Mouse (Mus musculus): ENCODE measurements at regions not wholly inside any gene's neighbourhood (a gene's known extent, or its start where the extent isn't known, plus 50 kb on each side); places are given as distances from the start of the nearest gene placed in this dataset.

DNA sequence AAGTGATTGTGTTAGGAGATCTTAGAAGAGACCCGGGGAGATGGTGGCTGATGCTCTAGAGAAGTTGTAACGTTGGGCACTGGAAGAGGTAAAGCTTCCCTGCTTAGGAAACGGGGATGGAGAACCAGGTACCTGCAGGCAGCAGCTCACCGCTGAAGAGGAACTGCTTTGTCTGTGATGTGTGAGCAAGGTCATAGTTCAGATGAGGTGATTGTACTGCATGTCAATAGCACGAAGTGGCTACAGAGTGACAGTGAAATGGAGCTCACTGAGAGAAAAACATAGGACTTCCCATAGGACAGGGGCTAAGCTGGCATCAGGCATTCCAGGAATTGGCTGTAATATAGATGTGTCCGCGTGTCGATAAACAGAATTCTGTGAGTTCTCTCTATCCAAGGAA is 205.1 kb upstream of the Tet2 start:
- no peak for DNase-seq (ENCODE audit: low spot score in 2 of 2)

- DNase-seq (ENCODE audit: low spot score in 2 of 2): no peak
Observed at GRCm38 (mm10) chr3:133750606-133751005, 205.7 kb upstream of the Tet2 start.

DNA sequence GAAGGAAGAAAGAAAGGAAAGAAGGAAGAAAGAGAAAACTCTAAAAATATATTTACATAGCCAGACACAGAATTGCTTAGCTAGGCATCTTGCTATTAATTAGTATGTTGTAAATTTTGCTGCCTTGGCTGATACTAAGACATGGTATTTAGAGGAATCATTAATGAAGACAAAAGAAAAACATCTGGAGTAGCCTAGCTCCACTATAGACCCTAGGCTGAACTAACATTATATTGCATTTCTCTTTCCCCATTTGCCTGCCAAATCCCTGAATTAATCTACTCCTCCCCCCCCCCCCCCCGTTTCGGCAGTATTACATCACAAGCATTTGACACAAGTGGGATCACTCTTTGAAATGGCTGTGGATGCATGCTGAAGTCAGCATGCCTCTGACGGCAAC is 206.1 kb upstream of the Tet2 start:
- no peak for DNase-seq (ENCODE audit: low spot score in 2 of 2)

GRCm38 (mm10) chr3:133751565-133751964 is 206.6 kb upstream of the Tet2 start:
- no peak for DNase-seq (ENCODE audit: low spot score in 2 of 2)

DNA sequence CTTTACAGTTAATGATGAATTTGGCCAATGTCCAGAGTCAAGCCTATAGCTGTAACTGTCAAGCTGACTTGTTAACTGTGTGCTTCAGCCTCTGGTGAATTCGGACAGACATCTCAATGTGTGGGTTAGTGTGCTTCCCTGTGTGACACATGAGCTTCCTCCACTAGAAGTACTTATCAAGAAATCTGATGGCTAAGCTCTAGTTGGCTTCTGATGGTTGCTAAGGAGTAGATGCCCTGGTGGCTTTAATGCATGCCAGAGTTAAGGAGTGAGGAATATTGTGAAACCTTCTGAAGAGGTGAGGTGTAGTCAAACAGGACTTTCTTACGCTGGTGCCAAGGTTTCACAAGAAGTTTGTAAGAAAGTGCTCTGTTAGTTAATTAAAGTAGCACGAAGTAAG is 208.1 kb upstream of the Tet2 start:
- no peak for DNase-seq (ENCODE audit: low spot score in 2 of 2)

- peak in 1 of 2 experiments; percentile 7 for DNase-seq (ENCODE audit: low spot score in 2 of 2)
Observed at GRCm38 (mm10) chr3:133754006-133754910, 209.3 kb upstream of the Tet2 start.

DNA sequence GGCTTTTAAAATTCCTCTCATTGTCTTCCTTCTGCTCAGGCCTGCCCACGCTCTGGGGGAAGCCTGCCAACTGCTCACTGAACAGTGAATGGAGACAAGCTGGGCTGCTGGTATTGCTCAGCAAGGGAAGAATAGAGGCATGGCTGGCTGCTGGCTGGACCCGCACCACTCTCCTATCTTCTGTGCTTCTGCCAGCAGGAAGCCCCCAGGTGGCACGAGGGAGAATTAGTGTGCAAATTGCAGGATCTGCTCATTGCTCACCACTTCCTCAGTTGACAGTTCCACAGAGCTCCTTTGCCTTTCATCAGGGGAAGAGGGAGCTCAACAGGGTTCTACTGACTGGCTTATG is 209.9 kb upstream of the Tet2 start:
- DNase-seq (ENCODE audit: low spot score in 2 of 2): peak; percentile 23 to 66

DNA sequence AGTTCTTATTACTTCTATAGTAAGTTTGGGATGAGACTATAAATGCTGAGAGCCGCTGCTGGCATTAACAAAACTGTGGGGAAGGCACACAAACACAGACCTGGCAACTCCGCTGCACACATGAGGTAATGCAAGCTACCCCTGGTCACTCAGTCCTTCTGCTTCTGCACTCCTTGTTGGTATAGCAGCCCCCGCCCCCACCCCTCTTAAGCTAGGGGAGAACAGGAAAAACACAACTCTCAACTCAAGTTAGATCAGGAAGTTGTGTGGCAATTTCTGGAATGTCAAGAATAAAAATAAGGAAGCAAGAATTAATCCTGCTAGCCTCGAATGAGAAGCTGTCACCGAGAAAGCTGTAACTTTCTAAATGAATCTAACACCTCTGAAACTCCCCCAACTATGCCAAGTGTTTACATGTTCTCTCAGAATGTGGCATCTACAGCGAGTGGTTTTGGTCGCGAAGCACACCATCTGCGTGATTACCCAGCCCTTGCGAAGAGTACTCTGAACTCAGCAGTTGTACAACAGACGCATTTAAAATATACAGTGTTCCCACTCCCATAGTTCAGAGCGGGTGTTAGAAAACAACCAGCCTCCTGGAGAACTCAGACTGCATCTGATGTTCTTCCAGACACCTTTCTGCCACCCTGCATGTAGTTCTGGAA is 212.9 kb upstream of the Tet2 start:
- DNase-seq (ENCODE audit: low spot score in 2 of 2): no peak

GRCm38 (mm10) chr3:133758421-133758820 is 213.5 kb upstream of the Tet2 start:
- DNase-seq (ENCODE audit: low spot score in 2 of 2): no peak

DNA sequence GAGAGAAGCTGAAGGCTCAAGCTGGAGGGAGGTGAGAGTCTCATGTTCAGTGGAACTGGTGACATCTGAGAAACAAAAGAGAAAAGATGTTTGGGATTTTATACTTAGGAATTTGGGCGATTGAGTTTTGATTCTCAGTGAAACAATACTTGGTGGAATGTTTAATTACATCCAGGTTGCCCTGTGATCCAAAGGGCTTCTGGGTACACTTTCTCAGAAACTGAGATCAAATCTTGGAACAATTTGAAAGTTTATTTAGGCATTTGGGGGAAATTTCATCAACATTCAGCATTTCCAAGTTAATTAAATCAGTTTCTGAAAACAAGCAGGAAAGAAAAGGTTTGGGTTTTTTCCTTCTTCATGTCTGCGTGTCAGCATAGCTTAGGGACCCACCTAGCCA is 214.7 kb upstream of the Tet2 start:
- no peak for DNase-seq (ENCODE audit: low spot score in 2 of 2)

- no peak for DNase-seq (ENCODE audit: low spot score in 2 of 2)
Observed at GRCm38 (mm10) chr3:133760221-133760620, 215.3 kb upstream of the Tet2 start.

DNA sequence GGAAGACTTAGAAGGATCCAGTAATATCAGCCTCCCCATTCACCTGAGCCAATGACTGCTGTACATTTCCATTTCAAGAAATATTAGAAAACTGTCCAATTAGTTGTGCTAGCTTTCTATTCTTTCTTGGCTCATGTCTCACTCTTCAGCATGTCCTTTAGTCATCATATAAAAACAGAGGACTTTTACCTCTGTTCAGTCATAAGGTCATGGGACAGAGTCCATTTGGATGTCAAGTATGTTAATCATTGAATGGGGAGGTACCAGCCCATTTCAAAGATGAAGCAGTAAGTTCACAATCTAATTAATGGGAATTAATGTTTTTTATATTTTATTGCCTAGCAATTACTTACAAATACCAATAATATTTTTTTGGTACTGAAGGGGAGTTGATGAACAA is 218.8 kb upstream of the Tet2 start:
- DNase-seq (ENCODE audit: low spot score in 2 of 2): no peak

DNA sequence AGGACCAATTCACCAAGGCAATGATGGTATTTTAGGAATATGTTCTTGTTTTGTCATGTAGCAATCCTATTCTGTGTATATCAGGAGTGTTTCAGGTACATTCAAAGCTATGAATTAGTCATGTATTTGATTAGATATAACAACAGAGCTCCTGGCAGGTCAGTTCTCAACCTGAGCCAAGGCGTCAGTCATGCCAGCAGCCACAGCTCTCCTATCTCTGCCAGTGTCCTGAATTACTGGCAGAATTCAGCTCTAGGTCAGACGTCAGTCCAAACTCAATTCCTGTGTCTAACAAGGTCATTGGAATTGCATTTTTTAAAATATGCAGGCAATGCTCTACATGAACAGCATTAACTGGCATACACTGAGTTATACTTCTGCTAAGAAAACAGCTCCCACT is 228.6 kb upstream of the Tet2 start:
- DNase-seq (ENCODE audit: low spot score in 2 of 2): no peak

- DNase-seq (ENCODE audit: low spot score in 2 of 2): no peak
Observed at GRCm38 (mm10) chr3:133774229-133774628, 229.3 kb upstream of the Tet2 start.

DNA sequence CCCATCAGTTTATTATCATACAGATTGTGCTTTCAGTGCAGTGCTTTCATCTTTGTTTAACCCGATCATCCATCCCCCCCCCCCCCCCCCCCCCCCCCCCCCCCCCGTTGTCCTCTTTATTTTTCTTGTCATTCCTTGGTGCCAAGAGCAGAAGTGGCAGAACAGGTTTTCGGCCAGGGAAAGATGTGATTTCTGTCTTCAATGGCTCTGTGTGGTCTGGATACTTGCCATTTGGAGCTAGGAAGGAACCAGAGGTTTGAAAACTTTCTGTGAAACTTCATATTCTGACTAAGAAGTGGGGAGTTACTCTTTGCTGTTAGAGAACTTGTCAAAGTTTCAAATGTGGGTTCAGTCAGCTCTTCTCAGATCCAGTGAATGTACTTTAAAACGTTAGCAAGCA is 231.1 kb upstream of the Tet2 start:
- no peak for DNase-seq (ENCODE audit: low spot score in 2 of 2)

GRCm38 (mm10) chr3:133779161-133779789 is 234.3 kb upstream of the Tet2 start:
- DNase-seq (ENCODE audit: low spot score in 2 of 2): no peak

GRCm38 (mm10) chr3:133783060-133783459 is 238.1 kb upstream of the Tet2 start:
- DNase-seq (ENCODE audit: low spot score in 2 of 2): no peak

- DNase-seq (ENCODE audit: low spot score in 2 of 2): no peak
Observed at GRCm38 (mm10) chr3:133791361-133791760, 246.4 kb upstream of the Tet2 start.

- DNase-seq (ENCODE audit: low spot score in 2 of 2): no peak
Observed at GRCm38 (mm10) chr3:133809007-133809552, 264.1 kb upstream of the Tet2 start.

GRCm38 (mm10) chr3:133818966-133819700 is 274.2 kb upstream of the Tet2 start:
- DNase-seq (ENCODE audit: low spot score in 2 of 2): no peak

DNA sequence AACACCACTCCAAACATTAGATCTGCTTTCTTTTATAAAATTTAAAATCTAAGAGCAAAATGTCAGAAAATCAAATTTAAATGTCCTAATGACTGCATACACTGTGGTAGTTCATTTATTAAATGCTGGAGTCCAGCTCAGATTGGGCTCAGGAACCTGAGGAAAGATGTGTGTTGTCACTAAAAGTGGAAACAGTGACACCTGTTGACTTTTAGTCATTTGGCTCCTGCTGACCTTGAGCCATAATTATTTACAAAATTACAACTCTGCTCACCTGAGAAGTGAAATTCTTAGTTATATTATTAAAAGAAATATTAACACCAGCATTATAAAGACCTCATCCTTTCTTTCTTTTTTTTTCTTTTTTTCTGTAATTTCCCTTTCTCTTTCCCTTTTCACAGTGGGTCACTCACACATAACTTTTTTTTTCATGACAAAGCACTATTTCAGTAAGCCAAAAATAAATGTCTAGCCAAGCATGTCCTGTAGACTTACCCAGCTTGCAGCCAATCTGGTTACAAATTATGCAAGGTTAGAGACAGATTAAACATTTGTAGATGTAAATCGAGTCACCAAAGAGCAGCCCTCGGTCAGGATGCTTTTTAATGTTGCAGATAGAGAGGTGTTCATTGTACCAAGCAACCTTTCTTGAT is 288.9 kb upstream of the Tet2 start:
- no peak for DNase-seq (ENCODE audit: low spot score in 2 of 2)

All from cerebellum, postnatal 4 days (tissue).